Mouse (Mus musculus): ENCODE results near the gene Gpr146. TPM values are rescaled to one million over a fixed set of nuclear protein-coding genes. Genes with fewer than 3 reads are reported as not detected.

Gene Gpr146
- total RNA-seq, 4 experiments from 2014 or later: 43.1 to 55.6 (median 47.0) TPM

DNA sequence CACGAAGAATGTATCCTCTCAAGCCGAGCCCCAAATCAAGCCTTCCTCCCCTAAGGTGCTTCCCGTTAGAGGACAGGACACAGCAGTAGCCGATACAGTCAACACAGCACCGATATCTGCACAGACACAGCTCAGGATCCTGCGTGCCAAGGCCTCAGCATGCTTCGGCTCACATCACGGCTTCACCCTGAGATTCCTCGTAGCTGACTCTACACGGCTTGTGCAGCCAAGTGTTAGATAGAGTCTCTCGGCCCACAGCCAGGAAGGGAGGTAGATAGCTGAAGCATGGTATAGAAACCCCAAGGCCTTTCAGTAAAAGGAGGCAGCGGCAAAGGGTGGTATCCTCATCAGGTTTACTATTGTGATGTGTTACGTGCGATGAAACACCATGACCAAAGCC lies 22.5 kb downstream of the Gpr146 start:
- no peak for DNase-seq (ENCODE audit: low spot score)

DNA sequence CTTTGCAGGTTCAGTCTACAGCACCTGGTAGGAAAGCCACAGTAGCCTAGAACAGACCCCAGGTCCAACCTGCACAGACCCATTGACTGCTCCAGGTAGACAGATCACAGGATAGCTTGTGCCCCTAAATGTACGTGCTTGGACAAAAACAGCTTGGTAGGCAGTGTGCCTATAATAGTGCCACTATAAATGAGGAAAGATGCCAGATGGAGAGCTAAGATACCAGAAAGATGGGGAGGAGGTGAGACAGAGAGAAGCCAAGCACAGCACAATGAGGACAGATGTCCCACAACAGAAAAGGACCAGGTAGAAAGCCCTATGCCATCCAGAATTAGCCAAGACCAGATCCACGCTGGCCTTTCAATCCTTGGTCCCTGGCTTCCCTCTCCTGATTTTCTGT lies 24.6 kb downstream of the Gpr146 start:
- no peak for DNase-seq (ENCODE audit: low spot score)

DNA sequence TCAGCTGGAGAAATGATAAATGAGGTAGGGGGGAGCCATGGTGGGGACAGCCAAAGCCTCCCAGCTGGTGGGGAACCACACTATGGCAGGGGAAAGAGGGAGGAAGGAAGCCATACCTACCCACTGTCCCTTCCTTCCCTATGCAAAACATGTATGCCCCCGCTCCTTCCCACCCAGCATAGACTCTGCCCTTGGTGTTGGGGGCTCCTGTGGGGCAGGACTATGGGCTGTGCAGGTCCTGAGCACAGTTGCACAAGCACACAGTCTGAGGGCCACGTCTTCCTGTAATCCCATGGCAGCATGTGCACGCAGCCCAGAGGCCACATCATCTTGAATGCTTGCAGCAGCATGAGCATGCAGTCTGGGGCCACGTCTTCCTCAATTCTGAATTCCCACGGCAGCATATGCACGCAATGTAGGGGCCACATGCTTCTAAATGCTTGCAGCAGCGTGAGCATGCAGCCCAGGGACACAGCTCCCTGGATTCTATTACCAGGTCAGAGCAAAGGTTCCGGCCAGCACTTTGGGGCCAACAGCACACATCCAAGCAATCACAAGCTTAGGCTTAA lies 26.3 kb downstream of the Gpr146 start:
- DNase-seq (ENCODE audit: low spot score): no peak

DNA sequence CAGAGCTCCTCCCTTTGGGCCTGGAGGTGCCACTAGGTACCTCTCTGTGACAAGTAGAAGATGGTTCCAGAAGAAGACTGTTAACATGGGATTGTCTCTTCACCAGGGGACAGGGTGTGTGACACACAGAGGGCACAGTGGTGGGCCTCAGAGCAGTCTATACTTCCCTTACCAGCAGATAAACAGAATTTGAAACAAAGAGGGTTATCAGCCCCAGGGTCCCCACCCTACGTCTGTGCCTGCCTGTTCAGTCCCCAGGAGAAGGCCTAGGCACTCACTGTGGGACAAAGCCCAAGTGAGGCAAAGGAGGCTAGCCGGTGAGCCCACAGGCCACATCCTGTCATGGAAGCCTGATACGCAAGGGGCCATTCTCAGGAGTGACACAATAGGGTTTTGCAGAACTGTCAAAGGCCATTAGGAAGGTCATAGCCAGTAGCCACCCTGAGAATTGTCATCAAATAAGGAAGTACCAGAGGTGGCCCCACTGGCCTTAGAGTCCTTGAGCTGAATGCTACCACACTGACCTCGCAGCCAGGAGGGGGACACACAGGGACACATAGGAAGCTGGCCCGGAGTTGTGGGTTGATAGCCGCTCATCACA lies 27.4 kb downstream of the Gpr146 start, which contains the start of gene C130050O18Rik:
Gene C130050O18Rik, plus strand, starts transcription at position 480 of the 601 bp plus-strand sequence.
- peak; percentile 36 for DNase-seq (ENCODE audit: low spot score)

DNA sequence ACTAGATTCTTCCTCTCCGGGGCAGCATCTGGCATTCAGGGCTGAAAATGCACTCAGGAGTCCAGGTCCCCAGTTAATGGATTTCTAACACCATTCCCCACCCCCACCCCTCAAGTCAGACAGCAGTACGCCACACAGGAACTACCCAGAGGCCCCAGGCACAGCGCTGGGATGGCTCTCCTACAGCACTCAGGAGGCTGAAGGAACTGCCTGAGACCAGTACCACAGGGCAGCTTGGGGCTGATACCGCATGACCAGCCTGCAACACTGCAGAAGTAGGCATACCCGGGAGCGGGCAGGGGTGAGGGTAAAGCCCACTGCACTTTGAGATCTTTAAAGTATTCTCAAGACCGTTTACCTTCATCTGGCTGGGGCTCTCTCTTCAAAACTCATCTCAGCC lies 28.0 kb downstream of the Gpr146 start:
- no peak for DNase-seq (ENCODE audit: low spot score)

DNA sequence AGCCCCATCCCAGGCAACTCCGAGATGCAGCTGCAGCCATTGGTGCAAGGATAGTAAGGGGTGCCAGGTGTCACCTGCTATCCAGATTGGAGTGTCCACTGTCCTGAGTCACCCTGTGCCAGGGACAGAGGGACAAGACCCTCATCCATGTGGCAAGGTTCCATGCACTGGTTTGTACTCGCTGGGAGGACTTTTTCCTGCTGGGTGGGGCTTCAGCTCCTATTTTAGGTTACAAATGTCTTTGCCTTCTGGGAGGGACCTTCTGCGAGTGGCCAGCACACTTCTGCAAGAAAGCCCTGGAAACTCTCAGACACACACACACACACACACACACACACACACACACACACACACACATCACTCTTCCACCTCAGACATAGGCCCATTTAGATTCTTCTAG lies 28.5 kb downstream of the Gpr146 start:
- DNase-seq (ENCODE audit: low spot score): peak; percentile 65

DNA sequence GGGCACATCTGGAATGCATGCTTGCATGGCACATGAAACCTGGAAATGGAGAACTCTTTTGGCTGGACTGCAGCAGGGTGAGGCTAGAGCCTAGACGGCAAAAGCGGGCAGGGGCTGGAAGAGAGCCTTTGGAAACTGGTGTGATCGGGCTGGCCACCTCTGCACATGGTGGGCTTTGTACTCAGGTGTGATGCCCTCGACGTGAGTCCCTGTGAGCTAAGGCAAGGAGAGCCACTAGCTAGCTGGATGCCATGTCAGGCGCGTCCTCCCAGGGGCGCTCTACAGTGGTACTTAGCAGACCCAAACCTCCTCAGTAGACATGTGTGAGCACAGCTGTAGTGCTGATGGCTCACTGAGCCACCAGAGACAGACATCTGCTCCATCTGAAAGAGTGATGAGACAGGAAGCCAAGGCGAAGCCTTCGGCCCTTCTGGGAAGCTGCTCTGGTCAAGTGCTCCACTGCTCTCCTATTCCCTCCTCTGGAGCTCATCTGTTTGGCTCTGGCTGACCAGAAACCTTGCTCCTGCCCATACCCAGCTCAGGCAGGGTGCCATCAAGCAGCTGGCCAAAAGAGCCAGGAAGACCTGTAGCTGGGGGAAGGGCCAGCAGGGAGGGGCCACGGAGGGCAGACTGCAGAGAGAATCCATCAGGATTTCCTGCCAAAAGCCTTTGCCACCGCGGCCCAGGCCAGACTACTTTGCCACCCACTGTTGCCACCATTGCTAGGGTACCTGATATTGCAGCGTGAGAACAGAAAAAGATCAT lies 29.8 kb downstream of the Gpr146 start:
- DNase-seq (ENCODE audit: low spot score): no peak

DNA sequence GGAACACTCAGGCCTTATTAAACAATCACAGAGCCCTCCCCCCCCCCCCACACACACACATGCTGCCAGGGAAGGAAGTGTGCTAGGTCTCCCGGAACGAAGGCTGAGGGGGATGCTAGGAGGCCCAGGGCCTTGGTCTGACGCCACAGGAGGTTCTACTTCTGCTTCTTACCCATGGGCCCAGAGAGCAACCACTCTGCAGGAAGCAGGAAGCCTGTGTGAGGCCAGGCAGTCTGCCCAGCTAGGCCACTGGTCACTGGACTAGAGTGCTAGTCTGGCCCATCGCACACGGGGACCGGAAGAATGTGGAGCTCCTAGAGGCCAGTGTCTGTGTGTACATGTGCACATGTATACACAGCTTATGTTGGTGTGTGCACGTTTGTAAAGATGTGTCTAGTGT lies 31.0 kb downstream of the Gpr146 start:
- peak; percentile 62 for DNase-seq (ENCODE audit: low spot score)

DNA sequence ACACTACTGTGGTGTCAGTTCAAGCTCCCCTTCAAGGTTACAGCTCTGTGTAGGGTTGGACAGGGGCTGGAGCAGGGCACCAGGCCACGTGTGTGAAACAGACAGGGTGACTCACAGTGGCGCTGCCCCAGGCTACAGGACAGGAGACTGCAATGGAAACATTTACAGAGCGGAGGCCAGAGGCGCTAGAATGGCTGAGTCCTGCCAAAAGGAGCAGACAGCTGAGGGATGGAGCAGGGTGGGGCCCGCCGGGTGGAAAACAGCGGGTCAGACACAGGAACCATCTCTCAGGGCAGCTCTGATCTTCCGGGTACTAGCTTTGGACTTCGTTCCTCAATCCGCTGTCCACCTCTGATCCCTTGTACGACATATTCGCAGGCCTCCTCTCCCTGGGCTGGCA lies 31.9 kb downstream of the Gpr146 start:
- DNase-seq (ENCODE audit: low spot score): peak; percentile 85

DNA sequence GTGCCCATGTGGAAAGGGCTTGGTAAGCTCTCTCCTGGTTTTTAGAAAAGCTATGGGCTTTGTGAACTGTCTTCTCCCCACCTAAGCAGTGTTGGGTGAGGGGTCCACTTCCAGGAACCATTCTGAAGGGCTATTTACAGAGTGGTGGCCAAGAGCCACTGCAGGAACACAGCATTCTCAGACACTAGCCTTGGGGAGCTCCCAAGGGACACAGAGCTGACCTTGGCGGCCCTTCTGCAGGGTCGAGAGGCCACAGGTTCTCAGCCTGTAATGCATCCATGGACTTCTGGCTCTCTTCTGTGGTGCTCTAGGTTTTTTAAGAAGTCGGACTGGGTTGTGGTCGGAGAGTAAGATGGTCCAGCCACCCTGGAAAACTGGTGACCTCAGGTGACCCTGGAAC lies 32.6 kb downstream of the Gpr146 start:
- DNase-seq (ENCODE audit: low spot score): no peak

DNA sequence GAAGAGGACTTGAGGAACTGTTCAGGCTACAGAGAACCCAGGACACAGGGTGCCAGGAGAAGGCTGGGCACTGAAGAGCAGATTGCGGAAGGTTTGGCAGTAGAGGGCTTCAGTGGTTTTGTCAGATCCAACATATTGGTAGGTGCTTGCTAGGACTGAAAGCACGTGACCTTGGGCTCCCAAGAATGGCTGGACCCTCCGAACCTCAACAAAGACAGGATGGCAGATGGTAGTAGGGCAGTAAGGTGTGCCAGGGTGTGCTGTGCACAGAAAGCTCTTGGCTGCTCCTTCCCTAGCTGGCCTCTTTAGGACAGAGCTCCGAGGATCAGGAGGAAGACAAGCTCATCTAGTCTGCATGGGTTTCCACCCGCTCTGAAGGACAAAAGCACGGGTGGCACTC lies 33.6 kb downstream of the Gpr146 start:
- DNase-seq (ENCODE audit: low spot score): no peak

DNA sequence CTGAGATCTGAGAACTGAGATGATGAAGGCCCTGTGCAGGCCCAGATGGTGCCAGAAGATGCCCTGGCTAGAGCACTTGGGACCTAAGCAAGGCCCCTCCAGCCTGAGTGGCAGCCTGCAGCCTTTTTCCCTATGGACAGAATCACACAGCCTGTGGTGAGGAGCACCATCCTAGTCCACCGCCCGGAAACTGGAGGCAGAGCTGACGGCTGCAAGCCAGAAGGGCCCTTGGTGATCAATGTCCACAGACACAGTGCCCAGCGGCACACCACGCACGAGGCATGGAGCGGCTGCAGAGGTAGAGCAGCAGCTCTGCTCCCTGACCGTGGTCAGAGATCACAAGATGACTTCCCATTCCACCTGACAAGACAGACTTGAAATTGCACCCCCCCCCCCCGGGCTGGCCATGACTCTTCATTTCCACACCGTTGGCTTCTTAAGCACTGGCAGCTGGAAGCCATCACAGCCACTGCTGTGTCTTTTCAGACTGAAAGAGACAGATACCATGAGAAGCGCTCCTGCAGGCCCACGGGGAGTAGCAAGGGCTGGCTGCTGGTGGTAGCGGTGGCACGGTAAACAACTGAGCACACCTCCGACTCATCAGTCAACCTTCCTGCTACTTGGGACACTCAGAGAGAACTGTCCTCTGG lies 34.3 kb downstream of the Gpr146 start:
- DNase-seq (ENCODE audit: low spot score): no peak

DNA sequence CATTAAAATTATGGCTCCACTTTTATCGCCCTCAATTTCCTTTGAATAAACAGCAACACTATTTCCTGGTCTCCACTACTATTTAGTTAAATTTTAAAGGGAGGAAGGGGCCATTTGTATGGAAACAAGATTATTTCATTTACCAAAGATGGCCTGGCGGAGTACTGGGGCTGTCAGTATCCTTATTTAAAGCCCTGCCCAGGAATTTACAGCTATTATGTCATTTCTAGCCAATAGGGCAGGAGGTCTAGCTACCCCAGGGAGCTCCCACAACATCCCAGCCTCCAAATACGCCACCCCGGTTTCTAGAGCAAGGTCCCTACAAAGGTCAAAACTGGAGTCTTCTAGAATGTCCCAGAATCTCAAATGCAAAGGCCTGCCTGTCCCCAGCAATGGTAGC lies 36.0 kb downstream of the Gpr146 start:
- no peak for DNase-seq (ENCODE audit: low spot score)

DNA sequence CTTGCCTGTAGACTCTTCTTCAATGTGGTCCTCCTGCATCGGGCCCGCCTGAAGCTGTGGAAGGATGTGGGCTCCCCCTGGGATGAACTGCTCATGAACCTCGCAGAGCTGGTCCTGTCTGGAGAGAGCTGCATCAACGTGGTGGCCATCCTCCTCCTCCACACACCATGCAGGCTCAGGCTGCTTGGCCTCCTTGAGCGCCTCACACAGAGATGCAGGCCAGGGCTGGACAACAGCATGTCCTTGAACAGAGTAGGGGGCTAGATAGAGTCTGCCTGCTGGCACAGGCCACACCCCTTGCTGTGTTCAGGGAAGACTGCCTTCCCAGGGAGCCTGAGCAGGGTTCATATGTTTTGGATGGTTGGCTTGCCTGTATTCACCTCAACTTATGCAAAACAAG lies 37.5 kb downstream of the Gpr146 start:
- DNase-seq (ENCODE audit: low spot score): no peak

DNA sequence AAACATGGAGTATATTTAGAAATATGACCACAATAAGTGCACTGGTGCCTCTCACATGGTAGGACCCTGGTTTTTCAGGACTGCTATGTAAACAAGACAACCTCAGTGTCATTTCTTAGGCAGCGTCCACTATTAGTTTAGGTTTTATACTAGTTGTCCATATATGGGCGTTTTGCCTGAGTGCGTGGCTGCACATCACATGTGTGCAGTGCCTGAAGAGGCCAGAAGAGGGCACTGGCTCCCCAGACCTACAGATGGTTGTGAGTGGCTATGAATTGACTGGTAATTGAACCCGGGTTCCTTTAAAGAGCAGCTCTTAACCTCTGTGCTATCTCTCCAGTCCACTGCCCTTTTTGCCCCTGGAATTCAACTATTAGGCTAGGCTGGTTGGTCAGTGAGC lies 39.4 kb downstream of the Gpr146 start:
- DNase-seq (ENCODE audit: low spot score): no peak

DNA sequence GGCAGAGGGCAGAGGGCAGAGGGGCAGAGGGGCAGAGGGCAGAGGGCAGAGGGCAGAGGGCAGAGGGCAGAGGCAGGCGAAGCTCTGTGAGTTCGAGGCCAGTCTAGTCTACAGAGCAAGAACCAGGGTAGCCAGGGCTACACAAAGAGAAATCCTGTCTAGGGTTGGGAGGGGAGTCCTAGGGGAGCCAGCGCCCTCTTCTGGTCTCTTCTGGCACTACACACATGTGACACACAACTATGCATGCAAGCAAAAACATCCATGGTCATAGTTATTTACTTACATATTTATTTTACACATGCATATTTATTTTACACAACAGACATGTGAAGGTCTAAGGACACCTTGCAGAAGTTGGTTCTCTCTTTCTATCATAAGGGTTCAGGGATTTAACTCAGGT lies 40.0 kb downstream of the Gpr146 start:
- DNase-seq (ENCODE audit: low spot score): no peak

DNA sequence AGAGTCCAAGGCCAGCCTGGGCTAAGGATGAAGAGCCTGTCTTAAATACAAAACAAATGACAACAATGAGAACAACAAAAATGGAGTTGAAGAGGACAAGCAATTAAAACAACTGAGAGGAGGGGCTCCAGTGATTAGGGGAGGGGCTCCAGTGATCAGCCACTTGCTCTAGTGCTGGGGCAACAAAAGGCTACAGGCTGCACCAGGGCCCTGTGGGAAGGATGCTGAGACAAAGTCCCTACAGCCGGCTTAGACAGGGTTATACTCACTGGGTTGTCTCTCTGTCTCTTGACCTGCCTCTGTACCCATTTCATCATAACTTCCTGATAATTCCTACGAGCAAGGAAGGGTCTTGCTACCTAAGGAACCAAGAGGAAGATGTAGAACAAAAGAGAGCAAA lies 40.6 kb downstream of the Gpr146 start:
- DNase-seq (ENCODE audit: low spot score): no peak

DNA sequence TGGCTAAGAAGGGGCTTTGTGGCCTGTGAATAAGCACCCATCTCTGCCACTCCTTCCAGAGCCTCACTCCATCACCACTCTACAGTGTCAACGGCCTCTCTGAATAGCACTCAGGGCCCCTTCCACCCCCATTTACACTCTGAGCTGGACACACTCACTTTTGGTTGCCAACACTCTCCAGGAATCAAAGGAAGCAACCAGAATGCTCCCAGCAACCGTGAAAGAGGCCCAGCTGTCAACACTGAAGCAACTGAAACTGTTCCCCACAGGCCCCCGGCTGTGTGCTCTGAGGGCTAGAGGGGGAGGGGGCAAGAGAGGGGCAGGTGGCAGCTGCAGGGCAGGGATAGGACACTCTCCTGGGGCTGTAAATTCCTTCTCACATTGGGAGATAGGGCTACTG lies 41.1 kb downstream of the Gpr146 start:
- DNase-seq (ENCODE audit: low spot score): no peak

DNA sequence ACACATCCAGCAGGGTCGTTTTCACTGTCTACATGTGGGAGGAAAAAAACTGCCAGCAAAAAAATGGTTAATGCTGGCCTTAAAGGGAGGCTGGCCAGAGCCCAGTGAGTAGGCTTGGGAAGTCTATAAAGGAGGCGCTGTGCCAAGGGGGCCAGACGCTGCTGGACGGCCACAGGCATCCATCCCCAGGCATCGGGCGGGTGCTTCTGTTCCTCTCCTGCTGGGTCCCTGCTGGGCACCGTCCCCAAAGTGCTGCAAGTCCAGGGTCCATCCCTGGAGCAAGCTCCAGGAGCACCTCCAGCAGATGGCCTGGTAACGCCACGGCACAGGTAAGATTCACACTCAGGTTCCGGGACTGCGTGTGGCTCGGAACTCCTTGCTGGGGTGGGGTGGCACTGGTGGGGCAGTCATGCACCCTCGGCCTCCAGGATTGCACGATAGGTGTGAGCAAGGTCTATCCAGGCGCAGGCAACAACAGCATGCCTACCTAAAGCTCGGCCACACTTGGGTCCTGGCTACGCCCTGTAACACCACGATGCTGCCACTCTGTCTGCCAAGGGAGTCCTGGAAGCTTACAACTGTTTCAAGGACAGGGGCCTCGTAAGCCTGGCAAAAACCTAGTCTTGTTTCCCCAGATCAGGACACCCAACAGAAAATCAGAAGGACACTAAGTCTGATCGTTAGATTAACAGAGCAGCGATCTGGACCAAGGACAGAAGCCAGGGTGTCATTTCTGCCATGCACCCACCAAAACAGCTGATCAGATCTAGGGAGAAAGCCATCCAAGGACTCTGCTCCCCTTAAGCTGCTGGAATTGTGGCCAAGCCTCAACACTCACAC lies 45.7 kb downstream of the Gpr146 start, which contains the start of gene Gper1:
Gene Gper1, plus strand, starts transcription at position 126 of the 840 bp plus-strand sequence.
- no peak for DNase-seq (ENCODE audit: low spot score)

DNA sequence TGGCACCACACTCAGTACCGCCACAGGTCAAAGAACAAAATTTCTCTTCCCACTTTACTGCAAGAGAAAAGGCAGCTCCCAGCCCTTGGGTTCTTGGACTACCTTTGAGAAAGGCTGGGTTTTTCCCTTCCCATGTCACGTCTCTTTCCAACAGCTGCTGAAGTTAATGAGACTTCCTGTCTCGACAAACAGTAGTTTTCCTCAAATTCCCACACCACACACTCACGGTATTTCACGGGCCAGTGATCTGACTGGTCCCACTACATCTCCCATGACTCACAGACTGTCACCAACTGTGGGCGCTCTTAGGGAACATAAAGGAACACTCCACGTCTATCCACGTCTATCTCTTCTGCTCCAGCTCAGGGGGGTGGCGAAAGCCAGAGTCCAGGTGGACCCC lies 47.7 kb downstream of the Gpr146 start:
- no peak for DNase-seq (ENCODE audit: low spot score)

DNA sequence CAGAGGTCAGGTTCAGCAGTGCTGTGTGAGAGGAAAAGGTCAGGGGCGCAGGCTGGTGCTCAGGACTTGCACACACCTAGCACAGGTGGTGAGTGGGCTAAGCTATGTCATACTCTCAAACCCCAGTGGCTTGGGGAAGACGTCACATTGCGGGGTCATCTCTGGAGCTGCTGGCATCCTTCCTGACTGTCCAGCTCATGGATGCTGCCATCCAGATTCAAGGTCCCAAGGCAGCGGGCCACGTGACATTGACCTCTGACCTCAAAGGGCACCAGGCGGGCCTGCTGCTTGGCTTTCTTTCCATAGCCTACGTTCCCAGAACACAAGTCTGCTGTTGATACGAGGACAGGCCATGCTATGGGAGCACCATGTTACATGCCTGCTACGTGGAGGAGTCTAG lies 49.5 kb downstream of the Gpr146 start:
- no peak for DNase-seq (ENCODE audit: low spot score)

DNA sequence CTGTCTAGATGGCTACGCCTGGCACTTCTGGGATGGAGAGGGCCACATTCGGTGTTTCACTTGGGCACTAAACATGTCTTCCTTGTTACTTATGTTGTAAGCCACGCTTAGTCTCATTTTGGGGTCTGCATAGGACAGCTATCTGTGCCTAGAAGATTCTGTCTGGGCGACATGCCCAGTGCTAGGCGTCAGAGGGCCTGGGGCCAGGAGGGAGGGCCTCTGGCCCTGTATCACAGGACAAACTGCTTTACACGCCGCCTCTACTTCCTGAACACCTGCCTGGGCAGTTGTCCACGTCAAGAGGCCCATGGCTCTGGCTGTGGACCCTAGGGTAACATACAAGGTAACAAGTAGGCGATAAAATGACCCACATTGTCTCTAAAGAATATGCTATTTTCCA lies 50.5 kb downstream of the Gpr146 start:
- no peak for DNase-seq (ENCODE audit: low spot score)

Data from heart, adult 8-10 months (tissue).